Mouse (Mus musculus) liver, embryonic 12.5 days (tissue): ENCODE measurements at regions not wholly inside any gene's neighbourhood (a gene's known extent, or its start where the extent isn't known, plus 50 kb on each side); places are given as distances from the start of the nearest gene placed in this dataset.

Source experiments
- ATAC-seq: fragments of 200-750 bp; cut with Nextera tagmentation; 2 replicates; pipeline ENCODE4 v1.8.0; 2017; ENCODE audit warnings: moderate number of reproducible peaks, mild to moderate bottlenecking, moderate library complexity
- H3K27ac ChIP-seq: fragments of 300-500 bp; sonication (generic); 2 replicates; pipeline ENCODE4 v1.5.1; 2016; ENCODE audit warnings: mild to moderate bottlenecking
- H3K27me3 ChIP-seq: fragments of 300-500 bp; sonication (generic); replicated peaks from 2 replicates; pipeline ENCODE4 v1.6.1; 2016; ENCODE audit warnings: mild to moderate bottlenecking, moderate library complexity
- H3K36me3 ChIP-seq: fragments of 300-500 bp; sonication (generic); 2 replicates; pipeline ENCODE4 v1.6.1; 2016; ENCODE audit warnings: mild to moderate bottlenecking, moderate library complexity
- H3K4me1 ChIP-seq: fragments of 300-500 bp; sonication (generic); 2 replicates; pipeline ENCODE4 v1.6.1; 2016
- H3K4me2 ChIP-seq: fragments of 300-500 bp; sonication (generic); 2 replicates; pipeline ENCODE4 v1.6.1; 2016; ENCODE audit warnings: mild to moderate bottlenecking, moderate library complexity
- H3K4me3 ChIP-seq: fragments of 300-500 bp; sonication (generic); 2 replicates; pipeline ENCODE4 v1.5.1; 2016; ENCODE audit warnings: mild to moderate bottlenecking, moderate library complexity
- H3K9ac ChIP-seq: fragments of 300-500 bp; sonication (generic); 2 replicates; pipeline ENCODE4 v1.6.1; 2016; ENCODE audit warnings: mild to moderate bottlenecking, moderate library complexity
- H3K9me3 ChIP-seq: fragments of 300-500 bp; sonication (generic); replicated peaks from 2 replicates; pipeline ENCODE4 v1.6.1; 2016; ENCODE audit warnings: mild to moderate bottlenecking, moderate library complexity
- WGBS: fragments of 180-500 bp; shearing (Covaris S2); methylation state at CpG from one replicate; pipeline ENCODE4 v1.1.7; 2016; ENCODE audit not compliant: insufficient replicate concordance; 5-methylcytosine and 5-hydroxymethylcytosine counted together

DNA sequence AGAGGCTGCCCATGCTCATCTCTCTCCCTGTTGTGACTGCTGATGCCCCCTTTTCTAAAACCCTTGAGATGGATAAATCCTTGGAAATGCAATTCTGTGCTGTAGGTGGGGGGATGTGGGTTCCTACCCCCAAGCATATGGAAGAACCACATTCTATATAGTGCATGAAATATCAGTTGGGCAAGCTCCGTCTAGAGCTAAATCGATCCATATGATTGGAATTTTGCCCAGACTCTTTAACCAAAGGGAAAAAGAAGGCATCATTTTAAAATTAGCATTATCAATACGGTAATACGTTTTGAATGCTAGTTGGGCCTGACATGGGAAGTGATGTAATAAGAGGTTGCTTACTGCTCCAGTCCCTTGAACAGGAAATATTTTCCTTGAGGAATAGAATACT, 411.1 kb upstream of the Sox9 start:
- no peaks in the 10 kb centered on the region for H3K36me3 ChIP-seq
- no peaks in the 10 kb centered on the region for H3K4me1 ChIP-seq
- no peaks in the 10 kb centered on the region for H3K27me3 ChIP-seq
- H3K27ac ChIP-seq = no peak overlapping the region
- 70% methylated on average over 4 of the region's 4 CpGs for WGBS
- H3K9me3 ChIP-seq = no peaks in the 10 kb centered on the region
- no peak overlapping the region for H3K4me2 ChIP-seq
- no peak overlapping the region for H3K9ac ChIP-seq
- no peak for ATAC-seq
- H3K4me3 ChIP-seq = no peak overlapping the region

DNA sequence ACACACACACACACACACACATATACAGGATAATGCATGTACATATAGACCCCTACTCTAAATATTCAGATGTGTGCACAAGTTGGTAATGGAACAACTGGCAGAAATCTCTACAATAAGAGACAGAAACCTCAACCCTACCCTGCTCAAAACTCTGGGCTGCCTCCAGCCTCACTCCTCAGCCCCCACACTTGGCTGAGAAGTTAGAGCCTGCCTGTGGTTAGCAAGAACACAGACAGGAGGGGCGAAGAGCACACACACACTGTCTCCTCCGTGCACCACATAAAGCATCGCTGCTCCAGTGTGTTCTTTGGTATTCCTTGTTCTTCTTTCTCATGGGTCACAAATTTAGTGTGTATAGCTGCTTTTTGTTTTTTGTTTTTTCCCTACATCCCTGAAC, 382.0 kb upstream of the Sox9 start:
- Histone ChIP-seq H3K36me3 (no peaks in the 10 kb centered on the region), H3K9ac (no peak overlapping the region), H3K4me3 (no peak overlapping the region), H3K9me3 (0 out of 2 replicates have a peak, but pooled peaks cover 3% of the 10 kb centered on the region), H3K4me1 (no peaks in the 10 kb centered on the region), H3K4me2 (no peak overlapping the region), H3K27ac (no peak overlapping the region), H3K27me3 (no peaks in the 10 kb centered on the region)
- no peak for ATAC-seq
- 68% methylated on average over 3 of the region's 3 CpGs for WGBS

DNA sequence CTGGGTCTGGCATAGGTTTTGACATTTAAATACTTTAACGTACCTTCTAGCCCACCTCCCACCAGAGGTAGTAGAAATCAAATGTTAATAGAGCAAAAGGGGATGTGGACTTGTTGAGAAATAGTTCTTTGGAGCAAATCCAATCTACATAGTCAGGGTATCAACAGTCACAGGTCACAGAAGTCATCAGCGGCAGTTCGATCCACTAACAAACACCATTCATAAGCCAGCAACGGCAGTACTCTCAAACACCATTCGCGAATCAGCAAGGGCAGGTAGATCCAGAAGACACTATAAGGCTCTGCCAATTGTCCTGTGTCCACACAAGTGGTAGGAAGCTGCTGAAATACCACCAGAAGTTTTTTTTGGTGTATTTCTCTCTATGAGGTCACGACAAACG, 374.3 kb upstream of the Sox9 start:
- no peaks in the 10 kb centered on the region for H3K36me3 ChIP-seq
- H3K9me3 ChIP-seq = no peaks in the 10 kb centered on the region
- H3K27ac ChIP-seq = no peak overlapping the region
- no peak overlapping the region for H3K4me3 ChIP-seq
- H3K9ac ChIP-seq = no peak overlapping the region
- no peaks in the 10 kb centered on the region for H3K27me3 ChIP-seq
- H3K4me1 ChIP-seq = no peaks in the 10 kb centered on the region
- ATAC-seq = no peak
- H3K4me2 ChIP-seq = no peak overlapping the region
- WGBS = 76% methylated on average over 8 of the region's 8 CpGs

DNA sequence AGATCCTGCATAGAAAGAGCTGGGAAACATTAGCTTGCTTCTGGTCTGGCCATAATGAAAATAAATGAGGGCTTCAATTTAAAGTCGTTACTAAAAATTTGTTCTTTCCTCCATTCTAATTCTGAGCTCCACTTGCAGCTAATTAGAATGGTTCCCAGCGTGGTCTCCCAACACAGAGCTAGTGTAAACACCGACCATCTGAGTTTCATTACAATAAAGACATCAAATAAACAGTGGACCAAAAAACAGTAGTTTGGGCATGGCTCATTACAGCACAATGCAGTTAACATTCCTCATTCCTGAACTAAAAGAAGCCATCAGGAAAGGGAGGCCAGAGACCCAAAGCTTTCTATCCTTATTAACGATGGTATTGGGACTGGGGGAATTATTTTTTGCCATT, 369.6 kb upstream of the Sox9 start:
- Histone ChIP-seq H3K9ac (no peak overlapping the region), H3K27me3 (no peaks in the 10 kb centered on the region), H3K36me3 (no peaks in the 10 kb centered on the region), H3K9me3 (no peaks in the 10 kb centered on the region), H3K4me3 (no peak overlapping the region), H3K4me2 (no peak overlapping the region), H3K27ac (no peak overlapping the region), H3K4me1 (no peaks in the 10 kb centered on the region)
- no peak for ATAC-seq
- 43% methylated on average over 4 of the region's 4 CpGs for whole genome bisulfite sequencing

DNA sequence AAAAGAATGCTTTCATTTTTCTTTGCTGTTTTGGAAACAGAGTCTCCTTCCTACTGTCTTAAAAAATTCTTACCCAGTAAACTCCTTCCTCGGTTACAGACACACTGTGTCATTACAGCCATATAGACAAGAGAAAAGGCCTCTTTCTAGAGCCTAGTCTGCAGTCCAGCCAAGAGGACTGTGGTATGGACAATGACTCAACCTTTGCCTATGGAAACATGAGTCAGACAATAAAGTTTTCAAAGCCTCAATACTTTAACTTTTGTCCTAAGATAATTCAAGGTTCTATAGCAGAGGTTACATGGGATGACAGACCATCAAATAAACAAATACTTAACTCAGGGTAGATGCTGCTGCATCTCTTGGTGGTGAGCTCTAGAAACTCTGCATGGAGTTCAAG, 339.4 kb upstream of the Sox9 start:
- Histone ChIP-seq H3K4me1 (no peaks in the 10 kb centered on the region), H3K4me2 (no peak overlapping the region), H3K36me3 (no peaks in the 10 kb centered on the region), H3K27ac (no peak overlapping the region), H3K9ac (no peak overlapping the region), H3K27me3 (no peaks in the 10 kb centered on the region), H3K4me3 (no peak overlapping the region), H3K9me3 (no peaks in the 10 kb centered on the region)
- WGBS = 57% methylated on average over 1 of the region's 1 CpGs
- ATAC-seq = no peak

DNA sequence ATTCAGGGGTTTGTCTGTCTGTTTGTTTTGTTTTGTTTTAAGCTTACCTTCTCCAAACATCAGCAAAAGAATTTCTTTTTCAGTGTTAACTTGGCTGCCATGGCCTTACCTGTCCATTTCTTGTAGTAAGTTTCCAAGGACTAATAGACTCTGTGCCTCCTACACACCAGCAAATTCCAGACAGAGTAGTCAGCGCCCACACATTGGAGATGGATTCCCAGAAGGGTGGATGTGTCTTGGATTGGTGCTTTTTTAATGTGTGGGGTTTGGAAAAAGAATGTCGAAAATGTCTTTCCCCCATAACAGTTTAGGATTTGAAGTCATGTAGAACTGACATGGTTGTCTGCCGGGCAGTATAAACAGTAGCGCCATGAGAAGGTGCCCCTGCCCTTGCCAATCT, 338.1 kb upstream of the Sox9 start:
- no peaks in the 10 kb centered on the region for H3K36me3 ChIP-seq
- 67% methylated on average over 4 of the region's 4 CpGs for WGBS
- ATAC-seq = no peak

DNA sequence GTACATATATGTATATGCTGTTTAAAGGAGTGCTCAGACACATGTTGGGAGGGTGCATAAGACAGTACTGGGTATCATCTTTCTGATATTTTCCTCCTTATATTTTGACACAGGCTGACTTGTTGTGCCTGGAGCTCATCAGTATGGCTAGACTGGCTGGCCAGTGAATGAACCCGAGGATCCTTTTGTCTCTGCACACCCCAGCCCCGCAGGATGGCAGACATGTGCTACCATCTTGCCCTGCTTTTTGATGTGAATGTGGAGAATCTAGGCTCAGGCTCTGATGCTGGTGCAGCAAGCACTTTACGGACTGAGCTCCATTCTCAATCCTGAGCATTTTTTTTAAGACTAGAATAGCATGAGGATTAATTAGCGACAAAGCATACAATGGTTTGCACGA, 332.4 kb upstream of the Sox9 start:
- H3K4me1 ChIP-seq = no peaks in the 10 kb centered on the region
- H3K27me3 ChIP-seq = no peaks in the 10 kb centered on the region
- 58% methylated on average over 5 of the region's 5 CpGs for WGBS

More for the DNA sequence above, 338.1 kb upstream of the Sox9 start:
- Histone ChIP-seq H3K4me1 (no peaks in the 10 kb centered on the region), H3K9ac (no peak overlapping the region), H3K9me3 (no peaks in the 10 kb centered on the region), H3K27ac (no peak overlapping the region), H3K27me3 (no peaks in the 10 kb centered on the region), H3K4me3 (no peak overlapping the region), H3K4me2 (no peak overlapping the region)

DNA sequence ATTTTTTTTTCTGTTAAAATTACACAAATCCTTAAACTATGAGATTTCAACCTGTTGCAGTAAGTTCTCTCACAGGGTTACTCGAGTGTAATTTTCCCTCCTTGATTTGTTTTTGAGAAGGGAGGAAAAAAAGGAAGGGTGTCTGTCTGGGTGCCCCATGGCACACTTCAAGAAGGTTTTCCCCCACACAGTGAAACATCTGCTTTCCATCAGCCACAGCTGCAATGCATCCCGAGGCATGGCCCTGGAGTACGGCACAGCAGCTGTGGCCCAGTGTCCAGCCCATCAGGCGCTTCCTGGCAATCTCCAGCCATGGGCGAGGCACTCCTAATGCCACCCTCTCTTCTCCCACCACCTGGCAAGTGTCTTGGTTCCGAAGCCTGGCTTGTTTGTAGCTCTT, 331.8 kb upstream of the Sox9 start:
- no peak overlapping the region for H3K9ac ChIP-seq
- ATAC-seq = no peak
- H3K27ac ChIP-seq = no peak overlapping the region
- no peak overlapping the region for H3K4me2 ChIP-seq
- H3K9me3 ChIP-seq = no peaks in the 10 kb centered on the region
- no peaks in the 10 kb centered on the region for H3K36me3 ChIP-seq
- H3K4me1 ChIP-seq = no peaks in the 10 kb centered on the region
- H3K27me3 ChIP-seq = no peaks in the 10 kb centered on the region
- H3K4me3 ChIP-seq = no peak overlapping the region
- 56% methylated on average over 6 of the region's 6 CpGs for WGBS

More for the DNA sequence above, 332.4 kb upstream of the Sox9 start:
- ATAC-seq = no peak
- no peaks in the 10 kb centered on the region for H3K9me3 ChIP-seq
- H3K36me3 ChIP-seq = no peaks in the 10 kb centered on the region
- no peak overlapping the region for H3K4me2 ChIP-seq
- no peak overlapping the region for H3K27ac ChIP-seq
- H3K4me3 ChIP-seq = no peak overlapping the region
- H3K9ac ChIP-seq = no peak overlapping the region

DNA sequence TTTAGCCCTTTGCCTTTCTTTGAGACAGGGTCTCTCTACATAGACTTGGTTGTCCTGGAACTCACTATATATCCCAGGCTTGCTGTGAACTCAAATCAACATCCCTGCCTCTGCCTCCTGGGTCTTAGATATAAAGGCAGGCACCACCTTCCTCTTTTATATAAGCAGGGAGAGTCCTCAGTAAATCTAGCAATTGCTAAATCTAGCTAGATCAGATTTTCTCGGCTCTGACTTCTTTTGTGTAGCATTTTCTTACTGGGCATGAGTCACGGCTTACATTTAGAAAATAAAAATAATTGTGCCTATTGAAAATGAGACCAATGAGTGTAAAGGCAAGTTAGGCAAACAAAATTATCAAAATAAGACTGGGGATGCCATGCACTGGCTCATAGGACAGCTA, 323.9 kb upstream of the Sox9 start:
- 70% methylated on average over 2 of the region's 2 CpGs for WGBS
- Histone ChIP-seq H3K9me3 (no peaks in the 10 kb centered on the region), H3K9ac (no peak overlapping the region), H3K4me1 (no peaks in the 10 kb centered on the region), H3K4me2 (no peak overlapping the region), H3K27ac (no peak overlapping the region), H3K27me3 (no peaks in the 10 kb centered on the region), H3K36me3 (no peaks in the 10 kb centered on the region), H3K4me3 (no peak overlapping the region)
- ATAC-seq = no peak

DNA sequence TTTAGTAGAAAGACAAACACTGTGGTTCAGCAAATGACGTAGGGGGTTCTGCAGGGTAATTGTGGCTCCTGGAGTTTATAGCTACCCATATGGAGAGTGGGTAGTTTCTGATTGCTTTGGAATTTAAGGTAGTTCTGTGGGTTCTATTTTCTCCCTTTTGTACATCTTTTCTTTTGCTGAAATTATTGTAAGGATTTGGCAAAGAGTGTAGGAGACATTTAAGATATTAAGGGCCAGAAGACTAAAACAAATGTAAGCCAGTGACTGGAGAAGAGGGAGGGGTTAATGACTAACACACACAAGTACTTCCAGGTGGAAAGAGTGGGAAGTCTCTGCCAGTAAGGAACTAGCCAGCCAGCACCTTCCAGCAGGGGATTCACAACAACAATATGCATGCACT, 318.9 kb upstream of the Sox9 start:
- Histone ChIP-seq H3K4me1 (no peaks in the 10 kb centered on the region), H3K27me3 (no peaks in the 10 kb centered on the region), H3K4me3 (no peak overlapping the region), H3K4me2 (no peak overlapping the region), H3K36me3 (no peaks in the 10 kb centered on the region), H3K27ac (no peak overlapping the region), H3K9me3 (no peaks in the 10 kb centered on the region), H3K9ac (no peak overlapping the region)
- ATAC-seq = no peak
- 72% methylated on average over 1 of the region's 1 CpGs for WGBS

DNA sequence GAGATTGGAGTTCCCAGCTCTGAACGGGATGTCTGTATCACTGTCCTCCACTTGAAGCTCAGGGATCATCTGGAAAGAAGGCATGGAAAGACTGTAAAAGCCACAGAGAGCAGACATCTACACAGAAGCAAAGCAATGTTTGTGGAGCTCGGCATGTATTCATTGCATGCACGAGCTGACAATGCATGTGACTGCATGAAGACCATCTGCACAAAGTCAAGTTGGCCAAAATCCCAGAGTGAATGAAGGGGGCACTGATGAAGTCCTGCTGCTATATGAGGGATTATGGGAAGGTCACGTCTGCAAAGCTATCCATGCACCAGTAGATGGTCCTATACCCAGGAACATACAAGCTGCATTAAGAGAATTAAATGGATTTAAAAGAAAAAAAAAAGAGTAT, 317.6 kb upstream of the Sox9 start:
- Histone ChIP-seq H3K9ac (no peak overlapping the region), H3K9me3 (no peaks in the 10 kb centered on the region), H3K27ac (no peak overlapping the region), H3K4me1 (no peaks in the 10 kb centered on the region), H3K36me3 (no peaks in the 10 kb centered on the region), H3K27me3 (no peaks in the 10 kb centered on the region), H3K4me2 (no peak overlapping the region), H3K4me3 (no peak overlapping the region)
- 64% methylated on average over 4 of the region's 4 CpGs for WGBS
- no peak for ATAC-seq

DNA sequence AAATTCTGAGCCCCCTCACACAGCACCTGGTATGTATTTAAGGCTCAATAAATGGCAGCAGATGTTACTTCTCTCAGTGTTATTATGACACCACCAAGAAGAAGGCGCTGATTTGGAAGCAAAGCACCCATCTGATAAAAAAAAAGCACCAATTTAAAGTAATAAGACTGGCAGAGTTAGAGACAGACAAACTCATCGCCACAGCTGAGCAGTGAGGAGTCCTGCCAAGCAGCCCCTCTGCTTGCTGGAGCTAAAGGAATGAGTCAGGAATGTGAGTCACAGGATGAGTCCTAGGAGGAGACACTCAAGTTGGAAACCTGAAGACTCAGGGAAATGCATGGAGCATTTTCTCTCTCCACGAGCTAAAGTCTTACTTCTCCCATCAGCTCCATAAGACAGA, 311.7 kb upstream of the Sox9 start:
- no peak overlapping the region for H3K27ac ChIP-seq
- no peaks in the 10 kb centered on the region for H3K4me1 ChIP-seq
- no peak overlapping the region for H3K4me3 ChIP-seq
- no peaks in the 10 kb centered on the region for H3K9me3 ChIP-seq
- ATAC-seq = no peak
- no peaks in the 10 kb centered on the region for H3K36me3 ChIP-seq
- no peak overlapping the region for H3K9ac ChIP-seq
- no peaks in the 10 kb centered on the region for H3K27me3 ChIP-seq
- WGBS = 59% methylated on average over 3 of the region's 3 CpGs
- H3K4me2 ChIP-seq = no peak overlapping the region

DNA sequence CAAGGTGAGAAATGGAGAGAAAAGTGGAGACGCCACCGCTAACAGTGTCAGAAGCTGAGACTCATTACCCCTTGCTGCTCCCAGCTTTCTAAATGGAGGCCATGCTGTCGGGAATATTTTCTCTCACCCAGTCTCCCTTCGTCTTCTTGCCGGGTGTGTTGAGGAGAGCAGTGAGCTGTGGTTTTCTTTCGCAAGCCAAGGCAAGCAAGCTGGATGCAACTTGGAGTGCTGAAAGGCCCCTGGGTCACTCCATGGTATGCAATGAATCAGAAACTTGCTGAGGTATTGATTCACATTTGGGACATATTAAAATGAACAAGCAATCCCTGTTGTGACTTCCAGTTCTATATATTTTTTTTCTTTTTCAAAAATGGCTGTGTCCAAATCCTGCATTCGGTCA, 308.8 kb upstream of the Sox9 start:
- ATAC-seq = no peak
- H3K27ac ChIP-seq = no peak overlapping the region
- H3K4me2 ChIP-seq = no peak overlapping the region
- no peak overlapping the region for H3K4me3 ChIP-seq
- no peak overlapping the region for H3K9ac ChIP-seq
- no peaks in the 10 kb centered on the region for H3K9me3 ChIP-seq
- H3K4me1 ChIP-seq = no peaks in the 10 kb centered on the region
- H3K36me3 ChIP-seq = no peaks in the 10 kb centered on the region
- no peaks in the 10 kb centered on the region for H3K27me3 ChIP-seq
- 65% methylated on average over 7 of the region's 7 CpGs for WGBS
